Mouse (Mus musculus): ENCODE measurements around the gene Pam16.

Gene Pam16

DNA sequence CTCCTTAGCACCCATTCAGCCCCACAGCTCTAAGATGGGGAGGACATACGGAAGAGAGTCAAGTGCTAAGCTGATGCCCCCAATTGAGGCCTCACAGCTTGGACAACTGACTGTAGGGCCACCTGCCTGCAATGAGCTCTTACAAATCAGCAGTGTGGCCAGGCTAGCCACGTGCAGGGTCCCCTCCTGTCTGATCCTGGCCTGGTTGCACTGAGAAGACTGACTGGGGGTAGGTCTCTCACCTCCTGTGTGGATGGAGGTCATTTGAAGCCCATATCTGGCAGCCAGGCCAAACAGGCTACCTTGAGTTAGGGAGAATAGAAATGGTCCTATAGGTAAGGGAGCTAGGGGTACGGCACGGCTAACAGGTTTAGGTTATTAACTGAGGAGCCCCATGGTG is 21.1 kb upstream of the Pam16 start:
- DNase-seq = no peak

DNA sequence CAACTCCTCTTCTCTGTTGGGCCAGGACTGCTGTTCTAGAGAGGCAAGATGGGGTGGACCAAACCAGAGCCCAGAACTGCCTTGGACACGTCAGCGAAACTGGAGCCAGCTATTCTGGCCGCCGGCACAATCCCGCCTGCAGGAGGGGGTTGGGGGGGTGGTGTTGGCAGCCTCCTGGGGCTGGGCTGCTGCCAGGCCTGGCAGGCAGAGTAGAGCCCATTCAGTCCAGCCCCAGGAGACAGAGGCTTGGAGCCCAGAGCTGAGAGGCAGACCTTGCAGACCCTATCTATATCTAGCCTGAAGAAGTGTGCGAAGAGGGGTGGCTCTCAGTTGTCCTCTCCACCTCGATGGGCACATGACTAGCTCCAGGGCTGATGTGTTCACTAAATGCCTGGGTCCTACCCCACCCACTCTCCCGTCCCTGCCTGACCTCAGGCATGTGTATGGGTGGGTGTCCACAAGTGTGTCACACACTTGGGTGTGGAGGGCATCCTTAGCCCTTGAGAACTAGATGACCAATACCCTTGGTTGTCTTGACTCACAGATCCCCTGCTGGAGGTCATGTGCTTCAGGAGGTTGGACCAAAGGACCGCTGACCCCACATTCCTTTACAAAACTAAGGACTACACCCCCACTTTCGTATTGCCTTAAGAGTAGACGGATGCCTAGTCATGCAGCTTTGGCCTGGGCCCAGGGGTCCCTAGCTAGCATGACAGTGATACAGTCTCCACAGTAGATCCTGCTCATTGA is 19.1 kb upstream of the Pam16 start:
- peak; percentile 88 for DNase-seq

DNA sequence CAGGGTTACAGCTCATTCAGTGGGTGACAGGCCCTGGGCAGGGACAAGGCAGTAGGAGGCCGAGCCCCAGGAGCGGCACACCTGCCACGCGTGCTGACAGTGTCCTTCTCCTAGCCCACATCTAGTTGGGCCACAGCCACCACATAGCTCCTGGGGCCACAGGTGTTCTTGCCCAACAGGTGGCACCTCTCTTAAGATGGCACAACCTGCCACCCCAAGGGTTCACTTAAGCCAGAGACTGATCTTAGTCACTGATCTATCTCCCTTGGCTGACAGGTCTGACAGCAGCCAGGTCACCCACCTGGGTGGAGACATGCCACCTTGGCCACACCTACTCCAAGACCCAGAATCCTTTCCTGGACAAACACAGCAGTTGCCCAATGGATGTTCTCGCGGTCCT is 18.1 kb upstream of the Pam16 start:
- no peak for DNase-seq

DNA sequence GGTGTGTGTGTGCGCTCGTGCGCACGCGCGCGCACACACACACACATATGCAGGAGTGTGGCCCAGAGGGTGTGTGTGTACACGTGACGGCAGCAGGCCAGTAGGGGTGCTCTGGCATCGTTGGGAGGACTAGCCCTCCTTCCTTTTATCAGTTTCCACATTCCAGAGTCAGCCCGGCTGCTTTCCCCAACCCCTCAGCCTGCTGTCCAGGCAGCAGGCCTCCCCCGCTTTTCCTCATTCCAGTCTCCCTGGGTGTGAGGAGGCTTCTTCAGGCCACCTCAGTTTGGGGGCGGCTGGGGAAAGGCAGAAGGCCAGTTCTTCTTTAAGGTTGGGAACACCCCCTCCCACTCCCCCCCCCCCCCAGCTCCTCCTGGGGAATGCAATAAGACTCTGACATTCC is 17.4 kb upstream of the Pam16 start:
- DNase-seq = peak; percentile 72

DNA sequence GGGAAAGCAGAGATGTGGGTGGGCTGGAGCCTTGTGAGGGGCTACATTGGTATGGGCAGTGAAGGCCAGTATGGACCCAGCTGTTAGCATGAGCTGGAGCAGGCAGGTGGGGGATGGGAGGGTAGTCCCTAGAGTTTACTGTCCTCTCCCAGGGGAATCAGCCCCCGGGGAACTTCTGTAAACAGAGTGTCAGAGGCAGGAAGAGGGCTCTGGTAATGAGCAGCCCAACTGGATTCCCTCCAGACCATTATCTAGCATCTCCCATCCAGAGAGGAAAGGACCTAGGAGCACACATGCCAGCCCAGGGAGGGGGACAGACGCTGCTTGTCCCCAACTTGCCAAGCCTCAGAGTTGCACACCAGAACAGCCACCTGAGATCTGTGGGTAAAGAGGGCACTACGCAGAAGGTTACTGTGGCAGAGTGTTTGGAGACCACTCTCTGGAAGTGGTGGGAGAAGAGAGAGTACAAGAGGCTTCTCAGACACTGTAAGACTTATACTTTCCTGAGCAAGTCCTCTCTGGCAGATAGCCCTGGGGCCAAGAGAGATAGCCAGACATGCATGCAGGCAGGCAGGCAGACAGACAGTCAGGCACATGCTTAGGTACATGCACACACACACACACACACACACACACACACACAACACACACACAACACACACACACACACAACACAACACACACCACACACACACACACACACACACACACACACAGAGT is 16.5 kb upstream of the Pam16 start:
- DNase-seq = peak; percentile 78

DNA sequence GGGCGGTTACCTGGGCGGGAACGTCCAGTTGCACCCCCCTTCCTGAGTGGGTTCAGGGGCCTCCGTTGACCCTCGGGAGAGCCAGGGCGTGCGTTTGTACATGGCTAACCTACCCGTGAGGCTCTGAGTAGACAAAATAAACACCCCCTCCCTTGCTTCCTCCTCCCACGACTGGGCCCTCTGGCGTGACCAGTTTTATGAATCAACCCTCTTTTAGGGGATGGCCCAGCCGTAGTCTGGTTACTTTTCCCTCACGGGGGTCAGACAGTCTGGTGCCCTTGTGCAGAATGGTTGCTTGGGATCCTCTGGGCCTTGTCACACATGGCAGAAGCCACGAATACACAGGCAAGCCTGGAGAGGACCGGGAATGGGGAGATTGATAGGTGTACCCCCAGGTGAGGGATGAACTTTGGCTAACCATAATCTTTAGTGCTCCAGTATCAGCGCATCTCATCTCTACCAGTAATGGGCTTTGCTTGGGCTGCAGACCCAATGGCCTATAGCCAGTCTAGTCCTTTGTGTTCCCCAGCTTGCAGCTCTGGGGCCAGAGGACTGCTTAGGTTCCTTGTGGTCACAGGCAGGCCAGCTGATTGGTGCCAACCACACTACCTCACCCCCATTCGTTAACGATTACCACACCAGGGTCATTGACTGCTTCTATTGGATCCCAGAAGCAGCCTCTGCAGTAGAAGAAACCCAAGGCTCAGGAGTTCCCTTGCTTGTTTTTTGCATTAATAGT is 15.6 kb upstream of the Pam16 start:
- peak; percentile 37 for DNase-seq

DNA sequence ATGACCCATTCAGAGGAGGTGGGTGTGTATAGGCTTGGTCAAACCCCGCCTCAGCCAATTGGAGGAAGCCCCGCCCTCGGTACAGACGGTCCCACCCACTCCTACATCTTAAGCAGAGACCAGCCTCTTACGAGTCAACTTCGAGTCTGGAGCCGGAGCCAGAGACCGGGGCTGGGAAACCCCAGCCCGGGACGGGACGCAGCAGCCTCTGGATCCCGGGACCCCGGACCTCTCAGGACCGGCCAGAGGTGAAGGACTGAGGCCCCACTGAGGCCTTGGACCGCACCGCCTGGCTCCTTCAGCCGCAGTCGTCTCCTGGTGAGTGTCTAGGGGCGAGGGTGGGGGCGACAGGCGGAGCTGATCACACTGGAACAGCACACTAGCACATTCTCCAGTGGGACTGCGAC is 15.0 kb upstream of the Pam16 start, which contains the start of the genes Vasn and Dnaja3:
Gene Vasn, plus strand, starts transcription at position 111 of the 407 bp plus-strand sequence.
Gene Dnaja3, plus strand, starts transcription at position 159 of the 407 bp plus-strand sequence.
- peak; percentile 94 for DNase-seq

DNA sequence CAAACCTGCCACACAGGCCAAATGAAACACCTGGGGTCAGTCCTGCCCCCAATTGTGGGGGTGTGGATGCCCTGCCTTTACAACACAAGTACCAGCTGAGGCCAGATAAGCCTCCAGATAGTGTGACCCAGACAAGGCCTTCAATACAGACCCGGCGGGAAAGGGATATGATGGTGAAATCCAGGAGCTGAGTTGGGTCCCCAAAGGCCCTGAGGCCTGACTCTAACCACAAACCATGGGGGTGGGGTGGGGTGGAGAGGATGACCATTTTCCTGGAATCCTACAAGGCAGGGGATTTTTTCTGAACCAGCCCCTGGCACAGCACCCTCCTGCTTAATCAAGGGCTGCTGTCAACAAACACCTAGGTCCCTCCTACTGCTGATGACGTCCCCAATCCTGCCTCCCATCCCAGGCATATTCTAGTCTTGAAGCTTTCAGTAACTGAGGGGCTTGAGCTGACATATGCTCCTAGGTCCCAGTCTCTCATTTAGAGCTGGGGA is 14.2 kb upstream of the Pam16 start:
- DNase-seq = no peak

DNA sequence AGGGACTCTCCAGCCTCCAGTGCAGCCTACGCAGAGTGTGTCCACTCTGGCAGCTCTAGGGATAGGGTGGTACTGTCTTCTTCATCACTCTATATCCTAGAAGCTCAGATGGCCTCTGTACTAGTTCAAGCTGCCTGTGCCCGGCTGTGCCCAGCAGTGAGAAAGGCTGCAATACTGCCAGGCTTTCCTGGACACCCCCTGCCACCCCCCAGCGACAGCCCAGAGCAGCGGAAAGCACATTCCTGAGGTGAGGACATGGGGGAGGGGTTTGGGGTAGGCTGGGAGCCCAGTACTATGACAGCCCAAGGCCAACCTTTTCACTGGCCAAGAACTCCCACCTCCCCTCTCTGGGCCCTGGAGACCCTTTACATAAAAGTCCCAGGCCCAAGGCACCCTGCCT is 11.0 kb upstream of the Pam16 start:
- DNase-seq = no peak

DNA sequence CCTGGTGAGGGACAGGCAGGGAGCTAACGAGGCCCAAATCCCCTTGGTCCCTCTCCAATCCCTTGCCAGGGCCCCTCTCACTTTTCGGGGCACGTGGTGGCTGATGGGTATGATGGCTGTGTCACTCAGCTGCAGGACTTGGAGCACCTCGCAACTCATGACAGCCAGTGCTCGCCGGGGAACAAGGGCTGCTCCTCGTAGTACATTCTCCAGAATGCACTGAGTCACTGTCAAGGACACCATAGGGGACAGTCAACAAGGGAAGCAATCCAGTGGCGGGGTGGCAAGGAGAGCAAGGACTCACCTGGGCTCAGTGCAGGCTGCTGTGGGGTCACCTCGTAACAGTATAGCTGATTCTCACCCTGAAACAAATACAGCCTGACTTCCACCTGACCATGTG is 9.9 kb upstream of the Pam16 start:
- DNase-seq = no peak

DNA sequence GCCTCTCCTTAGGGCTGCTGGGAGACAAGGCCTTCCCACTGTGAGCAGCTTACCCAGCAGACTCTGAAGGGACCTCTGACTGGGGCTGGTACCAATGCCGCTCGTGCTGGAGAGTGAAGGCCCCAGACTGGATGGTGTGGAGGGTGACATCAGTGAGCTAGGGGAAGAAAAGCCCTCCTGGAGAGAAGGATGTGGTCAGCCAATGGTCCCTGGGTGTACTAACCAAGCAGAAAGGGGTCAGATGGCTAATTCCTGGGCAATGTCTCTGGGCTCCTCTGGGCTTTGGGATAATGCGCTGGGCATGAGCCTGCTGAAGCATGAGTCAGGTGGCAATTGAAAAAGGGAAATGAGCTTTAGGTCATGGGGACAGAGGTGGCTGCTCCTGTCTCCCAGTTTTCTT is 8.9 kb upstream of the Pam16 start:
- no peak for DNase-seq

DNA sequence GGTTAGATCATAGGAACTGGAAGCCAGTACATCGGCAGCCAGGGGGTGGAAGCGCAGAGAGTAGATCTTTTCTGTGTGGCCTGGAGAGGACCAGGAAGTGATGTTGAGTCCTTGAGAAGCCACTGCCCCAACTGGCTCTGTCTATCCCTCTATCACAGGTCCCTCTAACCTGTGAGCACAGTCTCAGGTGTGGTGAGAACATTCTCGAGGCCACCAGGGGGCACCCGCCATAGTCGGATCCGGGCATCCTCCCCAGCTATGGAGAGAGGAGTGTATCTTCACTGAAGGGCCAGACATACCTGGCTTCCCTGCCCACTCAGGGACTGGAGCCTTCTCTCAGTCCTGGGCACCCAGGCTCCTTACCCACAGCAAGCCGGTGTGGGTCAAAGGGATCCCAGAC is 7.3 kb upstream of the Pam16 start:
- peak; percentile 71 for DNase-seq

DNA sequence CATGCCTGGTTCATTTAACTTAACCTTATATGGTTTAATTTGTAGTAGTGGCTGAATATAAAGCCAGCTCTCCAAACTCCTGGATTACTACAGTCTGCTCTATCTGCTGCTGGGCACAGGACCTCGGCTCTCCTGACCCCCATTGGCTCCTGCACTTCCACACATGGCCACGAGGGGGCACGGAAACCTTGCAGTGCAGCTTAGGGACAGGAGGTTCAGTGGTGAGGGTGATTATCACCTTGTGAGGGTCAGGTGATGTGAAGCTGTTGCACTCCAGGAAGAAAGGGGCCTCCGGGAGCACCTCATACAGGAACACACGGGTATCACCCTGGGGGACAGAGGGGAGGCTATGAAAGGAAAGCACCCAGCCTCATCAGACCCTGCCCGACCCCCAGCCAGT is 5.2 kb upstream of the Pam16 start:
- DNase-seq = peak; percentile 92

DNA sequence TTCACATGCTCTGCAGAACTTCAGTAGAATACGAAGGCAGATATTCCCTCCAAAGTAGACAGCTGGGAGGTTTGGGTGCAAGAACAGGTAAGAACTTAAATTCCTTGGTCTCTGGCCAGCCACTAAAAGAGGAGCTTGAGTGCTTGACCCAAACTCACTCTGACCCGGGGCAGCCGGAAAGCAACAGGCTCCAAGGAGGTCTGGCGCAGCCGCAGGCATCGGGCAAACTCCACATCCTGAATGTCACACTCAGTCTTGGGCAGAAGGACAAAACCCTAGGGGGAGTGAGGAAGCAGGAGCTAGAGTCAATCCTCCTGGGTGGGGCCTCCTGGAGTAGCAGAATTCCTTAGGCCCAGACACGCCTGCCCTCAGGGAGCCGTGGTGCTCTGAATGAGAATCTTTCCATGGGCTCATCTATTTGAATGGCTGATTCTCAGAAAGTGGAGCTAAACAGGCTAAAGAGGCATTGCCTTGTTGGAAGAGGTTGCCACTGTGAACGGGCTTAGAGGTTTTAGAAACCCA is 4.2 kb upstream of the Pam16 start:
- no peak for DNase-seq

DNA sequence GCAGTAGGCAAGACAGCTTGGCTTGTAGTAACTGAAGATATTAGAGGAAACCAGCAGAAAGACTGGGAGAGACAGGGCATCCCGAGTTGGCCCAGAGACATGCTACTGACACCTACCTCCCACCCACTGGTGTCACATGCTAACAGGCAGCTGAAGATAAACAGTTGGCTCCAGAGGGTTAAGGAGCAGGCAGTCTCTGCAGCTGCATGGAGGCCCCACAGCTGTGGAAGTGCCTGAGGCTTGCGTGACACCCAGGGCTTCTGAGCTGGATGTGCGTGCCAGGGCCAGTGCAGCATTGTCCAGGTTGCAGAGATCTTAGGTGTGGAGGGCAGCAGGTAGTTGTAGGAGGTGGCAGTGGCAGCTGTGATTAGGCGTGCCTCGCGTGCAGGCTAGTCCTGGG is 2.3 kb upstream of the Pam16 start:
- DNase-seq = no peak

DNA sequence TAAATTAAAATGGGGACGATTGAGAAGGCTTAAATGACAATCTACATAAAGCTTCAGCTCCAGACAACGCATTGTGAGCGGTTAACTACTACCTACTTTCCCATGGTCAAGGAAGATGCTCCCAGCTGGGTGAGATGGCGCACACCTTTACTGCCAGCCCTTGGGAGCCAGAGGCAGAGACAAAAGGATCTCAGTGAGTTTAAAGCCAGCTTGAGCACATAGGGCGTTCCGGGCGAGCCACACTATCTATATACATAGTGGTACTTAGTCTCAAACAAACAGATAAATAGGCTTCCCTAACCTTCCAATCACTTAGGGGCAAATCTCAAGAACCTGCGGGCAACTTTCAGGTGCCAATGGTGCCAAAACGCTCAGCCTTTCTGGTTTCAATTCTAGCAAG is 714 bp downstream of the Pam16 start:
- DNase-seq = no peak

DNA sequence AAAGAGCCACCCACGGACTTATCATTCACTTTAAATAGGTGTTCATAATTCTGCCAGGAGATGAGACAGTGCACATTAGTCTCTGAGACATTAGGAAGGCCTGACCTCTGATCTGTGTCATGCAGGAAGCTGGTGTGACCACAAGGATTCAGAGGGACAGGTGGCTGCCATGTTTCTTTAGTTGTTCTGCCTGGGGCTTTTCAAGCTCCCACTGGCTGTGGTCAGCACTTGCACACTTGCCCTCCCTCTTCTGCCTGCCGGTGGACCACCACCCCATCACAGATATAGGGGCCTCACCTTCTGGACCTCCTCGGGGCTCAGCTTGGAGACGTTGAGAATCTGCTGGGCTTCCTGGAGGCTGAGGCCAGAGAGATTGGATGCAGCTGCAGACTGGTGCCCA is 8.0 kb downstream of the Pam16 start:
- DNase-seq = no peak

DNA sequence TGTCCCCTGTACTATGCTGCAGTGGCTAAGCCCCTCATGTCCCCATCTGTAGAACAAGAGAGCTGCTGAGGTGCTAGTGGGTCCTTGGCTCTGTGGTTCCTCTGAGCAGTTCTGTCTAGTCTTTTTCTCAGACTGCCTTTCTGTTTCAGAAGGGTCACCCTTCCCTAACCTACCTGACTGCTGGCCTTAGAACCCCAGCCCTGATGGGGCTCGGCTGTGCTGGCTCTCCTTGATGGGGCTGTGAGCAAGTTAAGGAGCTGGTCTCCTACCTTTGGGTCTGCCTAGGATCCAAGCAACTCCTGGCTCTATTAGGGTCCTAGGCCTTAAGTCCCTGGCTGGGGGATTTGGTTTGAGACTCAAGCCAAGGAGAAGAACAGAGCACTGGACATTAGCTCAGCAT is 9.5 kb downstream of the Pam16 start:
- DNase-seq = no peak

DNA sequence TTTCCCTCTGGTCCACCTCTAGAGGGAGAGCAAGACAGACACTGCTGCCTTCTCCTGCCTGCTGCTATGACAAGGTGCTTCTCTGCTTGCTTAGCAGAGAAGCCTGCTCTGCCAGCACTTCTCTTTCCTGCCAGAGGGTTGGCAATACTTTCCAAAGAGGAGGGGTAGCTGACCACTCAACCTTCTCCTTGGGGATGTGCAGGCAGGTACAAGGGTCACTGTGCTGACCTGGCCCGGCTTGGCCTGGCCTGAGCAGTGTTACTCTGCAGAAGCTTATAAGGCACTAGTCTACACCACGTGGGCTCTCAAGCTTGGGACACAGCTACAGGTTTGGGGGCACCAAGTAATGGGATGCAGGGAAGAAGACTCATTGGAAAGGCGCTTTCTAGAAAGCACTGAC is 10.1 kb downstream of the Pam16 start:
- DNase-seq = no peak

DNA sequence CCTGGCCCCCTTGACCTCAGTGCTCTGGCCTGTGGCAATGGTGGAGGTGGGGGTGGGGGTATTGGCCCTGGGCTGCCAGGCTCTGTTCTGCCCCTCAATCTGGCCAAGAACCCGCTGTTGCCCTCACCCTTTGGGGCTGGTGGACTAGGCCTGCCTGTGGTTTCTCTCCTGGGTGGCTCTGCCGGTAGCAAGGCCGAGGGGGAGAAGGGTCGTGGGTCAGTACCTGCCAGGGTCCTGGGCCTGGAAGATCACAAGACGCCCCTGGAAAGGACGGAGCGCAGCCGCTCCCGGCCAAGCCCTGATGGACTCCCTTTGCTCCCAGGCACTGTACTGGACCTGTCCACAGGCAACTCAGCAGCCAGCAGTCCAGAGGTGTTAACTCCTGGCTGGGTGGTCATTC is 11.1 kb downstream of the Pam16 start:
- no peak for DNase-seq

DNA sequence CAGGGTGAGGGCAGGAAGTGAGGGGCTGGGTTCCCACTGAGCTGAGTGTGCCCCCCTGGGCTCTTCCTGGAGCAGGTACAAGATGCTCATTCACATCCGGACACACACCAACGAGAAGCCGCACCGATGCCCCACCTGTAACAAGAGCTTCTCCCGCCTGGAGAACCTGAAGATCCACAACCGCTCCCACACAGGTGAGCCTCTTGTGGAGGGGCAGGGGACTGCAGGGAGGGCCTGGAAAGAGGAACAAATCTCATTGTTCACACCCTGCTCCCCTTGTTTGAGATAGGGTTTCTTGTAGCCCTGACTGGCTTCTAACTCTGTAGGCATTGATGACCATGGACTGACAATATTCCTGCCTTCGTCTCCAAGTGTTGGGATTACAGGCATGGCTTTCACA is 13.1 kb downstream of the Pam16 start:
- no peak for DNase-seq

DNA sequence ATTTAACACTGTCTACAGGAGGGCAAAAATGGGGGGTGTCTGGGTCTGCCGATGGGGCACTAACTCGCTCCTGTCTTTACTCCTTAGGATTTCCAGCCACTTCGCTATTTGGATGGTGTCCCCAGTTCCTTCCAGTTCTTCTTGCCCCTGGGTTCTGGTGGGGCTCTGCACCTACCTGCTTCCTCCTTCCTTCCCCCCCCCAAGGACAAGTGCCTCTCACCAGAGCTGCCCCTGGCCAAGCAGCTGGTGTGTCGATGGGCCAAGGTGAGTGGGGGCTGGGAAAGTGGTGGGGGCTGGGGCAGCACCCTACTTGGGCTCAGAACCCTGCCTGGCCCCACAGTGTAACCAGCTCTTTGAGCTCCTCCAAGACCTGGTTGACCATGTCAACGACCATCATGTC is 13.6 kb downstream of the Pam16 start:
- no peak for DNase-seq

DNA sequence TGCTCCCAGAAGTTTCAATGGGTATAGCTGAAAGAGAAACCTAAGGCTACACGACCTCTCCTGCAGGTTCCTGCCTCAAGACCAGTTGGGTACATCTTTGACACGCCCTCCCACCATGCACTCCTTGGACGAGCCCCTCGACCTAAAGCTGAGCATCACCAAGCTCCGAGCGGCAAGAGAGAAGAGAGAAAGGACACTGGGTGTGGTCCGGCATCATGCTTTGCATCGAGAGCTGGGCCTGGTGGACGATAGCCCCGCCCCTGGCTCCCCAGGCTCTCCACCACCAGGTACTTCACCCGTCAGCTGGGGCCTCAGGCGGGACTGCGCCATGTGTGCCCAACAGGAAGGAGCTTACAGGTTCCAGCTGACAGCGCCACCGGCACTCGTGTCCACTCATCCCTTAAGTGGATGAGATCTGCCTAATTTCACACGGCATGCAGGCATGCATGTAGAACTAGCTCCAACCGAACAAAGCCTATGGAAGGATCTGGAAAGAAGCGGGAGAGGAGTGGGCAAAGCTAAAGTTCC is 16.2 kb downstream of the Pam16 start:
- DNase-seq = no peak
